Mouse (Mus musculus): ENCODE results near the gene Ngdn. TPM values are rescaled to one million over a fixed set of nuclear protein-coding genes. Genes with fewer than 3 reads are reported as not detected.

The Ngdn gene
- total and polyA plus RNA-seq, 3 experiments, result 140 to 148 TPM; not detected in 1

GRCm38 (mm10) chr14:55052496-55052895 is 37.2 kb downstream of the Ngdn start:
- no peak overlapping the region for H3K27ac ChIP-seq (ENCODE audit: control insufficient read depth, low read depth, low read length)
- no peak overlapping the region for H3K9ac ChIP-seq (ENCODE audit: control insufficient read depth, low read depth, low read length, poor library complexity, severe bottlenecking)
- H3K4me1 ChIP-seq (ENCODE audit: control insufficient read depth in 1 of 2, insufficient read depth in 2 of 2, low read length in 2 of 2), result no peaks in the 10 kb centered on the region; a peak in 1 of 4 replicates
- H3K36me3 ChIP-seq (ENCODE audit: control insufficient read depth in 1 of 2, insufficient read depth in 2 of 2, low read length in 2 of 2), result no peaks in the 10 kb centered on the region; a peak in 1 of 4 replicates
- peak; percentile 41 for DNase-seq (ENCODE audit: low read depth, low spot score)
- no peaks in the 10 kb centered on the region for H3K79me2 ChIP-seq (ENCODE audit: control insufficient read depth, insufficient read depth, low read length, poor library complexity)
- no peaks in the 10 kb centered on the region for H3K27me3 ChIP-seq (ENCODE audit: control insufficient read depth in 1 of 2, insufficient read depth in 2 of 2, low read length in 2 of 2)
- H3K9me3 ChIP-seq (replicated peaks; ENCODE audit: insufficient read depth, low read length), result no peaks in the 10 kb centered on the region
- TF ChIP-seq EP300 (IDR thresholded peaks at IDR 0.05; ENCODE audit: low read depth in 1 of 2, low read length in 2 of 2) (no peak), MAX (IDR thresholded peaks at IDR 0.05; ENCODE audit: low read length) (no peak), CHD2 (IDR thresholded peaks at IDR 0.05; ENCODE audit: low read length) (no peak), ETS1 (IDR thresholded peaks at IDR 0.05; ENCODE audit: low read depth, low read length) (no peak)
- peak overlapping the region in 1 of 2 experiments; percentile 32; a peak in 1 of 4 replicates for H3K4me3 ChIP-seq (ENCODE audit: control insufficient read depth in 1 of 2, insufficient read depth in 1 of 2, low read depth in 2 of 2, low read length in 2 of 2)

- Histone ChIP-seq H3K4me1 (ENCODE audit: control insufficient read depth in 1 of 2, insufficient read depth in 2 of 2, low read length in 2 of 2) (no peaks in the 10 kb centered on the region; a peak in 1 of 4 replicates), H3K27me3 (ENCODE audit: control insufficient read depth in 1 of 2, insufficient read depth in 2 of 2, low read length in 2 of 2) (no peaks in the 10 kb centered on the region)
- TF ChIP-seq NRF1 (IDR thresholded peaks at IDR 0.05; ENCODE audit: insufficient read depth, low read depth, low read length, poor library complexity, severe bottlenecking) (no peak), ZMIZ1 (IDR thresholded peaks at IDR 0.05; ENCODE audit: low read depth, low read length) (no peak), KAT2A (conservative IDR thresholded peaks at IDR 0.05; ENCODE audit: low read depth, low read length) (no peak), ELF1 (IDR thresholded peaks at IDR 0.05; ENCODE audit: low read depth, low read length) (no peak), POLR2AphosphoS2 (IDR thresholded peaks at IDR 0.05; ENCODE audit: low read length) (no peak), EP300 (IDR thresholded peaks at IDR 0.05; ENCODE audit: low read depth in 1 of 2, low read length in 2 of 2) (no peak), NELFE (IDR thresholded peaks at IDR 0.05; ENCODE audit: low read depth, low read length) (no peak), MAZ (IDR thresholded peaks at IDR 0.05; ENCODE audit: low read depth, low read length) (no peak), RCOR1 (IDR thresholded peaks at IDR 0.05; ENCODE audit: low read depth, low read length) (no peak), SMC3 (IDR thresholded peaks at IDR 0.05; ENCODE audit: low read depth, low read length) (no peak), BHLHE40 (IDR thresholded peaks at IDR 0.05; ENCODE audit: borderline replicate concordance, low read depth, low read length) (no peak), ZNF384 (IDR thresholded peaks at IDR 0.05; ENCODE audit: low read depth, low read length) (no peak), SIN3A (IDR thresholded peaks at IDR 0.05; ENCODE audit: low read length) (no peak), MXI1 (IDR thresholded peaks at IDR 0.05; ENCODE audit: low read depth, low read length) (no peak), TCF12 (IDR thresholded peaks at IDR 0.05; ENCODE audit: low read depth, low read length) (no peak), POLR2AphosphoS5 (IDR thresholded peaks at IDR 0.05; ENCODE audit: borderline replicate concordance, low read depth, low read length) (no peak), GATA1 (IDR thresholded peaks at IDR 0.05; ENCODE audit: low read depth, low read length) (no peak), MAX (IDR thresholded peaks at IDR 0.05; ENCODE audit: low read length) (no peak), HCFC1 (IDR thresholded peaks at IDR 0.05; ENCODE audit: low read depth, low read length) (no peak)
Measured at GRCm38 (mm10) chr14:55053050-55053449, 37.8 kb downstream of the Ngdn start.

More at GRCm38 (mm10) chr14:55053050-55053449, 37.8 kb downstream of the Ngdn start:
- Histone ChIP-seq H3K9ac (ENCODE audit: control insufficient read depth, low read depth, low read length, poor library complexity, severe bottlenecking) (no peak overlapping the region), H3K4me3 (ENCODE audit: control insufficient read depth in 1 of 2, insufficient read depth in 1 of 2, low read depth in 2 of 2, low read length in 2 of 2) (no peak overlapping the region), H3K36me3 (ENCODE audit: control insufficient read depth in 1 of 2, insufficient read depth in 2 of 2, low read length in 2 of 2) (no peaks in the 10 kb centered on the region; a peak in 1 of 4 replicates), H3K27ac (ENCODE audit: control insufficient read depth, low read depth, low read length) (no peak overlapping the region), H3K9me3 (replicated peaks; ENCODE audit: insufficient read depth, low read length) (no peaks in the 10 kb centered on the region), H3K79me2 (ENCODE audit: control insufficient read depth, insufficient read depth, low read length, poor library complexity) (no peaks in the 10 kb centered on the region)
- no peak for DNase-seq (ENCODE audit: low read depth, low spot score)
